Mouse (Mus musculus): ENCODE data around the gene Gm2174. TPM values are rescaled to one million over a fixed set of nuclear protein-coding genes. Genes with fewer than 3 reads are reported as not detected.

Gm2174 gene
- polyA plus RNA-seq, 1 experiment from 2014 or later = not detected

Other genes starting within 250 kb of the Gm2174 start
- not detected in 2 replicates for gene Gm773, start 235.1 kb upstream of the Gm2174 start, polyA plus RNA-seq (2015; fragmentation: Nextera tagmentation; extraction: Ambion mirVana)
- 5.1 and 5.4 TPM in 2 replicates for gene Zfp449, start 101.6 kb upstream of the Gm2174 start, polyA plus RNA-seq (2015; fragmentation: Nextera tagmentation; extraction: Ambion mirVana)
- 15.6 and 18.8 TPM in 2 replicates for gene Smim10l2a, start 73.4 kb upstream of the Gm2174 start, polyA plus RNA-seq (2015; fragmentation: Nextera tagmentation; extraction: Ambion mirVana)
- 14.1 and 15.2 TPM in 2 replicates for gene Ints6l, start 6.9 kb downstream of the Gm2174 start, polyA plus RNA-seq (2015; fragmentation: Nextera tagmentation; extraction: Ambion mirVana)
- not detected in 2 replicates for gene Gm10477, start 76.8 kb downstream of the Gm2174 start, polyA plus RNA-seq (2015; fragmentation: Nextera tagmentation; extraction: Ambion mirVana)
- not detected in 2 replicates for gene Gm648, start 101.6 kb downstream of the Gm2174 start, polyA plus RNA-seq (2015; fragmentation: Nextera tagmentation; extraction: Ambion mirVana)
- gene Mmgt1, start 150.1 kb downstream of the Gm2174 start, polyA plus RNA-seq (2015; fragmentation: Nextera tagmentation; extraction: Ambion mirVana) = 49.9 and 52.2 TPM in 2 replicates
- gene Slc9a6, start 161.8 kb downstream of the Gm2174 start, polyA plus RNA-seq (2015; fragmentation: Nextera tagmentation; extraction: Ambion mirVana) = 43.3 and 46.0 TPM in 2 replicates

Measured in forebrain, embryonic 15.5 days (tissue).